Mouse (Mus musculus): ENCODE measurements around the gene Ucp1. TPM values are rescaled to one million over a fixed set of nuclear protein-coding genes. Genes with fewer than 3 reads are reported as not detected.
"Not testable (repeated sequence)": the region's sequence is repeated elsewhere in the genome, so short reads cannot be mapped to it uniquely, and the experiment has no call there.

Ucp1 gene
- polyA plus RNA-seq, 1 experiment from 2014 or later: not detected

GRCm38 (mm10) chr8:83297375-83297774 is 7.2 kb downstream of the Ucp1 start:
- Histone ChIP-seq H3K4me3 (replicated peaks) (no peak overlapping the region), H3K9me3 (no peaks in the 10 kb centered on the region), H3K36me3 (replicated peaks) (no peaks in the 10 kb centered on the region), H3K4me1 (no peaks in the 10 kb centered on the region), H3K27ac (no peak overlapping the region), H3K4me2 (no peak overlapping the region), H3K9ac (no peak overlapping the region), H3K27me3 (no peaks in the 10 kb centered on the region)
- ATAC-seq (ENCODE audit: low FRiP score): no peak
- WGBS: 87% methylated on average over 4 of the region's 4 CpGs

- Histone ChIP-seq H3K9ac (no peak overlapping the region), H3K4me1 (no peaks in the 10 kb centered on the region), H3K27ac (no peak overlapping the region), H3K9me3 (no peaks in the 10 kb centered on the region), H3K27me3 (no peaks in the 10 kb centered on the region), H3K4me3 (replicated peaks) (no peak overlapping the region), H3K36me3 (replicated peaks) (no peaks in the 10 kb centered on the region), H3K4me2 (no peak overlapping the region)
- WGBS: 35% methylated on average over 1 of the region's 1 CpGs
- ATAC-seq (ENCODE audit: low FRiP score): no peak
These were observed 10.0 kb downstream of the Ucp1 start for GRCm38 (mm10) chr8:83300135-83300534.

GRCm38 (mm10) chr8:83304946-83305345 is 14.8 kb downstream of the Ucp1 start:
- Histone ChIP-seq H3K4me3 (replicated peaks) (no peak overlapping the region), H3K4me1 (no peaks in the 10 kb centered on the region), H3K36me3 (replicated peaks) (no peaks in the 10 kb centered on the region), H3K27me3 (no peaks in the 10 kb centered on the region), H3K4me2 (no peak overlapping the region), H3K27ac (no peak overlapping the region), H3K9ac (no peak overlapping the region), H3K9me3 (no peaks in the 10 kb centered on the region)
- 89% methylated on average over 1 of the region's 1 CpGs for WGBS
- no peak for ATAC-seq (ENCODE audit: low FRiP score)

- WGBS: 91% methylated on average over 6 of the region's 6 CpGs
These were observed 19.7 kb downstream of the Ucp1 start for GRCm38 (mm10) chr8:83309836-83310235.

GRCm38 (mm10) chr8:83315084-83315483 is 24.9 kb downstream of the Ucp1 start:
- H3K27ac ChIP-seq; H3K4me2 ChIP-seq; H3K9me3 ChIP-seq; H3K4me1 ChIP-seq; H3K4me3 ChIP-seq (replicated peaks); H3K27me3 ChIP-seq; H3K9ac ChIP-seq; ATAC-seq (ENCODE audit: low FRiP score): not testable (repeated sequence)
- H3K36me3 ChIP-seq (replicated peaks): peaks cover 37% of the 10 kb centered on the region
- WGBS: 82% methylated on average over 4 of the region's 4 CpGs

More at GRCm38 (mm10) chr8:83309836-83310235, 19.7 kb downstream of the Ucp1 start:
- H3K9me3 ChIP-seq: no peaks in the 10 kb centered on the region
- no peak overlapping the region for H3K4me2 ChIP-seq
- peaks cover 4% of the 10 kb centered on the region for H3K36me3 ChIP-seq (replicated peaks)
- no peak overlapping the region for H3K4me3 ChIP-seq (replicated peaks)
- no peaks in the 10 kb centered on the region for H3K27me3 ChIP-seq
- no peaks in the 10 kb centered on the region for H3K4me1 ChIP-seq
- H3K27ac ChIP-seq: no peak overlapping the region
- no peak for ATAC-seq (ENCODE audit: low FRiP score)
- no peak overlapping the region for H3K9ac ChIP-seq

GRCm38 (mm10) chr8:83315691-83316090 is 25.5 kb downstream of the Ucp1 start:
- WGBS: 76% methylated on average over 2 of the region's 2 CpGs
- no peaks in the 10 kb centered on the region for H3K9me3 ChIP-seq
- no peaks in the 10 kb centered on the region for H3K4me1 ChIP-seq
- no peaks in the 10 kb centered on the region for H3K27me3 ChIP-seq
- H3K27ac ChIP-seq: no peak overlapping the region
- peaks cover 42% of the 10 kb centered on the region for H3K36me3 ChIP-seq (replicated peaks)
- H3K4me3 ChIP-seq (replicated peaks): no peak overlapping the region
- H3K4me2 ChIP-seq: no peak overlapping the region
- H3K9ac ChIP-seq: no peak overlapping the region
- no peak for ATAC-seq (ENCODE audit: low FRiP score)

GRCm38 (mm10) chr8:83320543-83320942 is 30.4 kb downstream of the Ucp1 start:
- H3K4me1 ChIP-seq: no peaks in the 10 kb centered on the region
- WGBS: 38% methylated on average over 3 of the region's 3 CpGs
- no peaks in the 10 kb centered on the region for H3K27me3 ChIP-seq
- H3K36me3 ChIP-seq (replicated peaks): peaks cover 56% of the 10 kb centered on the region
- no peaks in the 10 kb centered on the region for H3K9me3 ChIP-seq
- no peak overlapping the region for H3K4me2 ChIP-seq
- no peak for ATAC-seq (ENCODE audit: low FRiP score)
- H3K9ac ChIP-seq: no peak overlapping the region; the same call in 1 of the 2 replicates
- H3K27ac ChIP-seq: no peak overlapping the region
- H3K4me3 ChIP-seq (replicated peaks): no peak overlapping the region

GRCm38 (mm10) chr8:83322374-83322773 is 32.2 kb downstream of the Ucp1 start:
- no peak overlapping the region for H3K4me2 ChIP-seq
- no peak for ATAC-seq (ENCODE audit: low FRiP score)
- peaks cover 46% of the 10 kb centered on the region for H3K36me3 ChIP-seq (replicated peaks)
- no peak overlapping the region for H3K27ac ChIP-seq
- no peaks in the 10 kb centered on the region for H3K4me1 ChIP-seq
- no peak overlapping the region for H3K9ac ChIP-seq
- H3K9me3 ChIP-seq: no peaks in the 10 kb centered on the region
- H3K4me3 ChIP-seq (replicated peaks): no peak overlapping the region
- 94% methylated on average over 6 of the region's 6 CpGs for WGBS
- no peaks in the 10 kb centered on the region for H3K27me3 ChIP-seq

- Histone ChIP-seq H3K27ac (no peak overlapping the region), H3K9ac (no peak overlapping the region), H3K4me2 (no peak overlapping the region), H3K9me3 (no peaks in the 10 kb centered on the region), H3K27me3 (no peaks in the 10 kb centered on the region), H3K4me3 (replicated peaks) (no peak overlapping the region), H3K36me3 (replicated peaks) (peaks cover 47% of the 10 kb centered on the region), H3K4me1 (no peaks in the 10 kb centered on the region)
- no peak for ATAC-seq (ENCODE audit: low FRiP score)
- 94% methylated on average over 2 of the region's 2 CpGs for WGBS
These were observed 32.9 kb downstream of the Ucp1 start for GRCm38 (mm10) chr8:83323056-83323455.

GRCm38 (mm10) chr8:83327889-83328288 is 37.7 kb downstream of the Ucp1 start:
- Histone ChIP-seq H3K36me3 (replicated peaks) (peaks cover 17% of the 10 kb centered on the region), H3K9me3 (no peaks in the 10 kb centered on the region), H3K4me3 (replicated peaks) (no peak overlapping the region), H3K4me2 (no peak overlapping the region), H3K27me3 (no peaks in the 10 kb centered on the region), H3K4me1 (peaks cover 11% of the 10 kb centered on the region), H3K9ac (no peak overlapping the region), H3K27ac (no peak overlapping the region)
- ATAC-seq (ENCODE audit: low FRiP score): no peak
- WGBS: 95% methylated on average over 5 of the region's 5 CpGs

- H3K4me3 ChIP-seq (replicated peaks): peak overlapping the region; percentile 80
- H3K36me3 ChIP-seq (replicated peaks): peaks cover 17% of the 10 kb centered on the region
- peaks cover 10% of the 10 kb centered on the region for H3K27me3 ChIP-seq
- peak overlapping the region; percentile 78 for H3K9ac ChIP-seq
- no peaks in the 10 kb centered on the region for H3K9me3 ChIP-seq
- peak overlapping the region; percentile 70 for H3K4me2 ChIP-seq
- H3K27ac ChIP-seq: peak overlapping the region; percentile 80; the same call in 1 of the 2 replicates
- H3K4me1 ChIP-seq: peaks cover 13% of the 10 kb centered on the region
- 6% methylated on average over 7 of the region's 7 CpGs for WGBS
- peak; percentile 28 for ATAC-seq (ENCODE audit: low FRiP score)
These were observed 41.4 kb downstream of the Ucp1 start for GRCm38 (mm10) chr8:83331567-83331898.

- Histone ChIP-seq H3K27ac (peak within 1 kb of the TSS; percentile 80), H3K9ac (peak within 1 kb of the TSS; percentile 78), H3K4me2 (peak within 1 kb of the TSS; percentile 70), H3K4me1 (peaks cover 13% of the 10 kb centered on the region), H3K27me3 (peaks cover 10% of the 10 kb centered on the region), H3K9me3 (no peaks in the 10 kb centered on the region), H3K36me3 (replicated peaks) (peaks cover 16% of the 10 kb centered on the region), H3K4me3 (replicated peaks) (peak within 1 kb of the TSS; percentile 80)
- under 1% methylated on average over 85 of the region's 85 CpGs for WGBS
- peak; percentile 99 for ATAC-seq (ENCODE audit: low FRiP score)
These were observed 41.9 kb downstream of the Ucp1 start, which contains the start of gene Elmod2 for GRCm38 (mm10) chr8:83331899-83332697. TSS of gene Elmod2 (minus strand) at chr8:83332486.

- peaks cover 10% of the 10 kb centered on the region for H3K27me3 ChIP-seq
- WGBS: 3% methylated on average over 7 of the region's 7 CpGs
- peaks cover 13% of the 10 kb centered on the region for H3K4me1 ChIP-seq
These were observed 42.7 kb downstream of the Ucp1 start for GRCm38 (mm10) chr8:83332864-83333263.

More at GRCm38 (mm10) chr8:83332864-83333263, 42.7 kb downstream of the Ucp1 start:
- no peak for ATAC-seq (ENCODE audit: low FRiP score)
- Histone ChIP-seq H3K9ac (peak overlapping the region; percentile 17; the same call in 1 of the 2 replicates), H3K27ac (no peak overlapping the region), H3K9me3 (no peaks in the 10 kb centered on the region), H3K4me2 (peak overlapping the region; percentile 55), H3K4me3 (replicated peaks) (peak overlapping the region; percentile 80), H3K36me3 (replicated peaks) (peaks cover 8% of the 10 kb centered on the region)
